Mouse (Mus musculus): Measurements from ENCODE around the gene Rnpepl1.

Gene Rnpepl1

DNA sequence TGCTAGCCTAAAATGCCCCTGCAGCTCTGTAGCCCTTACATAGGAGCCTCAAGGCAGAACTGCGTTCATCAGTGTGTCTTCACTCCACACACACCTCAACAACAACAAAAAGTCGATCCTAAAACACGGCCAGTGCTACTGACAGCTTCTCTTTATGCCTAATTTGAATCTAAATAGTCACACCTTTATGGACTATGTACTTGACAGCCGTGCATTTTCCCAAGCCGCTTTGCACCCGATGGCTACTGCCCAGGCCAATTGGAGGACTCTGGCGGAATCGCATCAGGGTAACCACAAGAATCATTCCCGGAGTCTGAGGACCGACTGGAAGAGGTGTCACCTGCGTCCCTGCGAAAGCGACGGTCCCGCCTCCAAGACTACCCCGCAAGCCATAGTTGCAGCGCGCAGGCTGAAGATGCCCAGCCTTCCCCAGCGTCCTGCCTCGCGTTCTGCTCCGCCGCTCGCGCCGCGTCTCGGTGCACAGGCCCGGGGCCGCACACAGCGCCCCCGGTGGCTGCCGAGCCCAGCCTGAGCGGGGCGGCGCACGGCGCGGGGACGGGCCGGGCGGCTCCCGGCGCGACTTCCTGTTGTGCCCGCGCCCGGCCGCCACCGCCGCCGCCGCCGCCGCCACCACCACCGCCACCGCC, at the start of gene Rnpepl1:
Gene Rnpepl1, plus strand, starts transcription at position 545 of the 647 bp plus-strand sequence.
- DNase-seq (ENCODE audit: low spot score) = peak; percentile 75

- DNase-seq (ENCODE audit: low spot score) = no peak
Observed at GRCm38 (mm10) chr1:92861503-92861902, 49.1 kb upstream of the Rnpepl1 start.

DNA sequence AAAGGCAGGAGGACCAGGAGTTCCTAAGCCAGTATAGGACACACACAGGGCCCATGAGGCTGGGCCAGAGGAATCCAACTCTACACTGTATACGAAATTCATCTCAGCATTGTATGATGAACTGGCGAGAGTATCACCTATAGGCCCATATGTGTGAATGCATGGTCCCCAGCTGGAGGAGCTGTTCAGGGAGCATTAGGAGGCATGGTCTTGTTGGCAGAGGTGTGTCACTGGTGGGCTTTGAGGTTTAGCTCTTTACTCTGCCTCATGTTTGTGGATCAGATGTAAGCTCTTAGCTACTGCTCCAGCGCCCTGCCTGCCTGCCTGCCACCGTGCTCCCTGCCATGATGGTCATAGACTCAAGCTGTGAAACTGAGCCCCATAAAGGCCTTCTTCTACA, 47.3 kb upstream of the Rnpepl1 start:
- no peak for DNase-seq (ENCODE audit: low spot score)

DNA sequence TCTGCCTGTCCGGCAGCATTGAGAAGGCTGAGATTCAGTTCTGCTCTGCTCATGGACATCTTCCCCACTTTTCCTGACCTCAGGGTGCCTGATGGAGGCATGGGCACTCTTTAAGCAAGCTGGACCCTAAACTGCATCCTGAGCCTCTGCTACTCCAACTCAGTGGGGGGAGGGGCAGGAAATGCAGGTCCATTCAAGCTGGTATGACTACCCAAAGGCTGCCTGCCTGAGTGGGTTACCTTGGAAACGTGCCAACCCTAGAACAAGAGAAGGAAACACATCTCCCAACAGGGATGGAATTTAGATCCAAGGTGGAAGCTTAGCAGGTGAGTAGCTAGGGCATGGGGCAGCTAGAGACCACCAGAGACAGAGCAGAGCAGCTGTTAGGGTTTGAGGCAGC, 44.4 kb upstream of the Rnpepl1 start:
- DNase-seq (ENCODE audit: low spot score) = no peak

- DNase-seq (ENCODE audit: low spot score) = no peak
Observed at GRCm38 (mm10) chr1:92869985-92870384, 40.6 kb upstream of the Rnpepl1 start.

GRCm38 (mm10) chr1:92872666-92873065, 37.9 kb upstream of the Rnpepl1 start:
- DNase-seq (ENCODE audit: low spot score) = no peak

DNA sequence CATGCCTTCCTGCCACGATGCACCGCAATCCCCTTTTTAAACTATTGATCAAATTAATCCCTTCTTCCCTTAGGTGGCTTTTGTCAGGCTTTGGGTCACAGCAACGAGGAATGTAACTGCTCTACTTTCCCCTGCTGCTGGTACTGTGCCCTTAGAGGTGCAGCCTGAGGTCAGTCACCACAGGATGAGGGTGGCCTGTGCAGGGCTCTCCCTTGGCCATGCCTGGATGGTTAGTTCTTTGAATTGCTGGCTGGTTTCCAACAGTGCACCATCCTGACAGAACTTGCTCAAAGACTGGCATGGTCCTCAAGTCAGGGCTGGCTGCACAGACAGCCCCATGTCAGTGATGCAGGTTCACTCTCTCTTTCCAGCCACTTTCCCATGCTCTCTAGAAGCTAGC, 36.6 kb upstream of the Rnpepl1 start:
- DNase-seq (ENCODE audit: low spot score) = no peak

- DNase-seq (ENCODE audit: low spot score) = no peak
Observed at GRCm38 (mm10) chr1:92875360-92876111, 35.0 kb upstream of the Rnpepl1 start.

GRCm38 (mm10) chr1:92877431-92877978, 33.1 kb upstream of the Rnpepl1 start:
- no peak for DNase-seq (ENCODE audit: low spot score)

DNA sequence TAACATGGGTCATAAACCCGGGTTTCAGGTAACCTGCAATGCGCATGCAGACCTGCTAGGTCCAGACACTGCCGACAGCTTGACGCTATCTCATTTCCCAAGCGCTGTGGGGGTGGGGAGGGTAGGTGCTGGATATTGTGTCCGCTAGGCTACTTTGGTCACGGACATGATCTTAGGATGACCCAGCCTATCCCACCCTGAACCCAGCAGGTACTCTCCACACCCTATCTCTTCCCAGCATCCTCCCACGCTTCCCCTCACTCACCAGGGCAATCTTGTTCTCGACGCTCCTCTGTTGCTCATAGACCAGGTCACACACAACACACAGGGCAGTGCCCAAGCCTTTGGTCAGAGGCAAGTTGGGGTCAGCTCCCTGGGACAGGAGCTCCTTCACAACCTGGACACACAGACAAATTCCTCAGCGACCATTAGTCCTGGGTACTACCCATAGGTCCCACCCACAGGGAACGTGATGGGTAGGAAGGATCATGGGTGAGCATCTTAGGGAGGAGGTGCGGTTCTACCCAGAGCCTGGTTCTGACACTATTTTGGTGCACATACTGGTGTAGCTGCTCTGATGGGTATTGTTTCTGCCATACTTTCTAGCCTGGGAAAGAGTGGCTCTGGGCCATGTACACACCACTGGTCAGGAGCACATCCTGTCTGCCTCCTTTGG, 32.4 kb upstream of the Rnpepl1 start:
- no peak for DNase-seq (ENCODE audit: low spot score)

- no peak for DNase-seq (ENCODE audit: low spot score)
Observed at GRCm38 (mm10) chr1:92879266-92879665, 31.3 kb upstream of the Rnpepl1 start.

GRCm38 (mm10) chr1:92880101-92880500, 30.5 kb upstream of the Rnpepl1 start:
- no peak for DNase-seq (ENCODE audit: low spot score)

DNA sequence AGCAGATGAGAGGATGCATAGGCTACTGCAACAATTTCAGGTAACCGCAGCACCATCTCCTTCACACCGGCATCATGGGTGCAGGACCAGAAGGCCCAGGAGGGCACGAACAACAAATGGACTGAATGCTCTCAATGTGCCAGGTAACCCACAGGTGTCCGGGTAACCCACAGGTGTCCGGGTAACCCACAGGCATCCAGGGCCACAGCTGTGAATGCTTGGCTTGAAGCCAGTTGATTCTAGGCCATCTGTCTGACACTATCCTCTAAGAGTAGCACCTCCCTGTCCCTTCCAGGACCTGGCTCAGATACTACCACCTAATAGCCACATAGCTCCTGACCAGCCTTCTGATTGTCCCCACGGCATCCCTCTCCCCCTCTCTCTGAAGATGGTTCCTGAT, 28.6 kb upstream of the Rnpepl1 start:
- DNase-seq (ENCODE audit: low spot score) = no peak

- no peak for DNase-seq (ENCODE audit: low spot score)
Observed at GRCm38 (mm10) chr1:92888901-92889655, 21.5 kb upstream of the Rnpepl1 start.

DNA sequence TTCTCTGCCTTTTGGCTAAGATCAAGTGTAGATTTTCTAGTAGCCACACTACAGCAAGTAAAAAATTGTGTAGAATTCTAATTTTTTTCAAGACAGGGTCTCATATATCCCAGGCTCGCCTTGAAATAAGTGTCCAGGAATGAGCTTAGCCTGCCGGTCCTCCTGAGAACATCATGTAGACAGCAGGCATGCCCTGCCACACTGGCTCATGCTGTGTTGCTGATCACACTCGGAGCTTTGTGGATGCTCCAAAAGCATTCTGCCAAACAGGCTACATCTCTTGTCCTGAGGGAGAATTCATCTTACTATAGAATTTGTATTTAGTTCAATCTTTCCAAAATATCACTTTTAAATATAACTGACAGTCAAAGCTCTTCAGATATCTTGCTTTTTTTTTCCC, 17.8 kb upstream of the Rnpepl1 start:
- DNase-seq (ENCODE audit: low spot score) = no peak

GRCm38 (mm10) chr1:92893896-92894295, 16.7 kb upstream of the Rnpepl1 start:
- no peak for DNase-seq (ENCODE audit: low spot score)

GRCm38 (mm10) chr1:92895089-92895488, 15.5 kb upstream of the Rnpepl1 start:
- peak; percentile 69 for DNase-seq (ENCODE audit: low spot score)

- DNase-seq (ENCODE audit: low spot score) = no peak
Observed at GRCm38 (mm10) chr1:92902786-92903185, 7.8 kb upstream of the Rnpepl1 start, which contains the start of gene Ankmy1. TSS of gene Ankmy1 (minus strand) at chr1:92902906.

DNA sequence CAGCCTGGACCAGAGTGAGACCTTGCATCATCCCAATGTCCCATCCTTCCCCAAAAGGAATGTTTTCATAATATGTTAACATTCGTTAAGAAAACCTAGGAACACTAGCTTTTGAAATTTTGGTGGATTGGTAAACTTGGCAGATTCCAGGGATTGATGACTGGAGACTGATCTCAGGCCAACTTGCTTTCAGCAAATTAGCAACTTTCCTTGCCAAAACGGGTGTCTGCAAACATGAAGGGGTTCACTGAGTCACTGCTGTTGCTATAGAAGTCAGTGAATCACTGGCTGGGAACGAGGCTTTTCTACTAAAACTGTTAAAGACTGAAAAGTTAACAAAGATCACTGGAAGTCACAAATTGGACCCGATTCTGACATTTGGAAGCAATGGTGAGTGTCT, 7.0 kb upstream of the Rnpepl1 start:
- DNase-seq (ENCODE audit: low spot score) = no peak

- no peak for DNase-seq (ENCODE audit: low spot score)
Observed at GRCm38 (mm10) chr1:92905703-92906310, 4.8 kb upstream of the Rnpepl1 start.

GRCm38 (mm10) chr1:92906779-92907631, 3.6 kb upstream of the Rnpepl1 start, which contains the start of gene Dusp28:
TSS of gene Dusp28 (plus strand) at chr1:92906981.
- peak; percentile 76 for DNase-seq (ENCODE audit: low spot score)

Data from T-cell, adult 2 months (primary cell).